ENCODE assay signal across 11 mouse cellular contexts in genomic region chr16:5368897-5369558, GRCm38 (mm10).
A peak's percentile ranks its signal among the peaks of the same experiment; 100 is the strongest.
DNase-seq lines count a peak whose midpoint lies in the region; ATAC-seq lines count a peak whose summit lies in the region.
"Had no signal": no experiment of that assay in that cellular context is flagged by ENCODE, and none has a peak within 500 bp of the region (broad histone marks: within the 10 kb centered on the region; RNA-seq: fewer than 3 reads in every experiment).

No protein-coding gene starts in this region.

- H3K4me1 ChIP-seq in heart, embryonic 10.5 days = peaks cover 11% of the 10 kb centered on the region
- no peaks in the 10 kb centered on the region for H3K4me1 ChIP-seq in intestine, embryonic 16.5 days (ENCODE audit: control insufficient read depth, insufficient read depth, low read length)
- H3K4me1 ChIP-seq: liver, embryonic 12.5 days had no signal

- WGBS in heart, embryonic 10.5 days = 37% methylated on average over 7 of the region's 7 CpGs
- 39% methylated on average over 7 of the region's 7 CpGs for WGBS in intestine, embryonic 16.5 days

- H3K27ac ChIP-seq in heart, embryonic 10.5 days = no peak overlapping the region
- no peak overlapping the region for H3K27ac ChIP-seq in intestine, embryonic 16.5 days (ENCODE audit: low read length)
- H3K27ac ChIP-seq: liver, embryonic 12.5 days had no signal

- peak; percentile 98 for ATAC-seq in intestine, embryonic 16.5 days
- ATAC-seq: liver, embryonic 12.5 days had no signal

- H3K27me3 ChIP-seq in heart, embryonic 10.5 days (ENCODE audit: insufficient read depth, poor library complexity, severe bottlenecking) = no peaks in the 10 kb centered on the region
- H3K27me3 ChIP-seq in intestine, embryonic 16.5 days (replicated peaks; ENCODE audit: control insufficient read depth, insufficient read depth, low read length) = no peaks in the 10 kb centered on the region

- no peaks in the 10 kb centered on the region for H3K36me3 ChIP-seq in heart, embryonic 10.5 days
- H3K36me3 ChIP-seq in intestine, embryonic 16.5 days (ENCODE audit: control insufficient read depth, insufficient read depth, low read length) = no peaks in the 10 kb centered on the region
- H3K36me3 ChIP-seq: liver, embryonic 12.5 days had no signal

- H3K4me3 ChIP-seq in heart, embryonic 10.5 days = no peak overlapping the region
- H3K4me3 ChIP-seq in intestine, embryonic 16.5 days (ENCODE audit: low read length) = no peak overlapping the region
- H3K4me3 ChIP-seq: liver, embryonic 12.5 days had no signal

- H3K9ac ChIP-seq in intestine, embryonic 16.5 days (ENCODE audit: low read depth, low read length) = no peak overlapping the region
- H3K9ac ChIP-seq: liver, embryonic 12.5 days had no signal

- DNase-seq in heart, embryonic 10.5 days (ENCODE audit: low spot score) = peak; percentile 76
- no peak for DNase-seq in heart, postnatal 10 days
- DNase-seq in thymus, postnatal 4 days = peak; percentile 4
- no peak for DNase-seq in thymus, postnatal 36 days
- DNase-seq in cerebellum, postnatal 36 days = no peak
- DNase-seq in c-Kit-positive CD71-positive TER-119-positive erythroid progenitor cells, embryonic 14.5 days (ENCODE audit: low spot score) = no peak
- DNase-seq in cerebellum, adult 8-10 months = no peak
- DNase-seq: heart, postnatal 4 days; lung, postnatal 14 days had no signal

- intact Hi-C loops in heart, postnatal 10 days (cut with DNase I) = no loop called here

- no peaks in the 10 kb centered on the region for H3K9me3 ChIP-seq in heart, embryonic 10.5 days
- H3K9me3 ChIP-seq in intestine, embryonic 16.5 days (ENCODE audit: control insufficient read depth, low read length) = no peaks in the 10 kb centered on the region
- H3K9me3 ChIP-seq: liver, embryonic 12.5 days had no signal

- H3K4me2 ChIP-seq in intestine, embryonic 16.5 days (ENCODE audit: low read depth, low read length) = no peak overlapping the region
- H3K4me2 ChIP-seq: liver, embryonic 12.5 days had no signal

Comparison
In these comparisons a context has a peak if more than half of its experiments do, and no peak if none do; other contexts are left out.
1. DNase-seq: peak in heart, embryonic 10.5 days (single experiment) and thymus, postnatal 4 days (single experiment); none in heart, postnatal 10 days (0 of 2), thymus, postnatal 36 days (0 of 2), cerebellum, postnatal 36 days (0 of 2), c-Kit-positive CD71-positive TER-119-positive erythroid progenitor cells, embryonic 14.5 days (single experiment) and cerebellum, adult 8-10 months (single experiment).